Mouse (Mus musculus) MEL (cell line): ENCODE measurements around the gene Hoxd8. TPM values are rescaled to one million over a fixed set of nuclear protein-coding genes. Genes with fewer than 3 reads are reported as not detected.

Experiments used
- DNase-seq: peaks from one replicate; pipeline ENCODE4 v3.0.0; 2011; ENCODE audit warnings: low read depth, low spot score
- H3K27ac ChIP-seq: 2 replicates; pipeline ENCODE4 v1.5.1; 2012; ENCODE audit warnings: low read depth, mild to moderate bottlenecking, control low read depth, low read length, moderate library complexity; ENCODE audit not compliant: control insufficient read depth
- H3K27me3 ChIP-seq, 2 experiments: fragments of 150-350 bp in 1 of 2; sonication (generic) in 1 of 2; 2 replicates each; pipeline ENCODE4 v1.6.1; 2012; ENCODE audit warnings: low read length in 2 of 2, mild to moderate bottlenecking in 2 of 2, improper control_type of control experiment in 1 of 2, moderate library complexity in 1 of 2; ENCODE audit not compliant: insufficient read depth in 2 of 2, control insufficient read depth in 1 of 2
- H3K36me3 ChIP-seq, 2 experiments: 2 replicates each; pipeline ENCODE4 v1.6.1; 2012 to 2014; ENCODE audit warnings: low read length in 2 of 2, improper control_type of control experiment in 1 of 2, inconsistent platforms in 1 of 2, mild to moderate bottlenecking in 1 of 2; ENCODE audit not compliant: insufficient read depth in 2 of 2, control insufficient read depth in 1 of 2
- H3K4me1 ChIP-seq, 2 experiments: fragments of 150-350 bp in 1 of 2; sonication (generic) in 1 of 2; 2 replicates each; pipeline ENCODE4 v1.6.1; 2012; ENCODE audit warnings: low read length in 2 of 2, improper control_type of control experiment in 1 of 2, mild to moderate bottlenecking in 1 of 2; ENCODE audit not compliant: insufficient read depth in 2 of 2, control insufficient read depth in 1 of 2
- H3K4me3 ChIP-seq, 2 experiments: fragments of 150-350 bp in 1 of 2; sonication (generic) in 1 of 2; 2 replicates each; pipeline ENCODE4 v1.5.1; 2012; ENCODE audit warnings: low read depth in 2 of 2, low read length in 2 of 2, mild to moderate bottlenecking in 2 of 2, moderate library complexity in 2 of 2, control low read depth in 1 of 2, improper control_type of control experiment in 1 of 2; ENCODE audit not compliant: control insufficient read depth in 1 of 2, insufficient read depth in 1 of 2
- H3K79me2 ChIP-seq: 2 replicates; pipeline ENCODE4 v1.6.1; 2012; ENCODE audit warnings: mild to moderate bottlenecking, low read length, moderate library complexity; ENCODE audit not compliant: control insufficient read depth, poor library complexity, insufficient read depth
- H3K9ac ChIP-seq: 2 replicates; pipeline ENCODE4 v1.6.1; 2012; ENCODE audit warnings: low read depth, mild to moderate bottlenecking, control low read depth, low read length, moderate library complexity; ENCODE audit not compliant: control insufficient read depth, poor library complexity, severe bottlenecking
- H3K9me3 ChIP-seq: fragments of 150-350 bp; sonication (generic); replicated peaks from 2 replicates; pipeline ENCODE4 v1.6.1; 2012; ENCODE audit warnings: mild to moderate bottlenecking, low read length, improper control_type of control experiment, moderate library complexity; ENCODE audit not compliant: insufficient read depth
- BHLHE40 ChIP-seq: IDR thresholded peaks from 2 replicates; pipeline ENCODE4 v1.6.1; 2012; ENCODE audit warnings: low read depth, mild to moderate bottlenecking, inconsistent platforms, low read length, improper control_type of control experiment, borderline replicate concordance
- CHD1 ChIP-seq: IDR thresholded peaks from 2 replicates; pipeline ENCODE4 v1.6.1; 2012; ENCODE audit warnings: low read depth, mild to moderate bottlenecking, inconsistent platforms, low read length, improper control_type of control experiment
- CHD2 ChIP-seq: IDR thresholded peaks from 2 replicates; pipeline ENCODE4 v1.6.1; 2011; ENCODE audit warnings: low read length, improper control_type of control experiment
- CTCF ChIP-seq, 3 experiments: IDR thresholded peaks in 2 of 3; conservative IDR thresholded peaks in 1 of 3; 2 replicates each; pipeline ENCODE4 v1.5.1; 2011 to 2012; ENCODE audit warnings: low read length in 3 of 3, low read depth in 2 of 3, mild to moderate bottlenecking in 2 of 3, improper control_type of control experiment in 1 of 3, inconsistent platforms in 1 of 3, mixed read lengths in 1 of 3, moderate library complexity in 1 of 3; ENCODE audit not compliant: control insufficient read depth in 1 of 3, insufficient read depth in 1 of 3, poor library complexity in 1 of 3, severe bottlenecking in 1 of 3
- E2F4 ChIP-seq: IDR thresholded peaks from 2 replicates; pipeline ENCODE4 v1.6.1; 2011; ENCODE audit warnings: low read depth, low read length, improper control_type of control experiment, borderline replicate concordance
- EP300 ChIP-seq, 2 experiments: IDR thresholded peaks; 2 replicates each; pipeline ENCODE4 v1.6.1; 2011; ENCODE audit warnings: improper control_type of control experiment in 2 of 2, low read length in 2 of 2, low read depth in 1 of 2, mild to moderate bottlenecking in 1 of 2
- GATA1 ChIP-seq: IDR thresholded peaks from 2 replicates; pipeline ENCODE4 v1.6.1; 2011; ENCODE audit warnings: low read depth, low read length, improper control_type of control experiment
- MAFK ChIP-seq: IDR thresholded peaks from 2 replicates; pipeline ENCODE4 v1.6.1; 2011; ENCODE audit warnings: low read depth, mild to moderate bottlenecking, low read length, improper control_type of control experiment, borderline replicate concordance
- MAX ChIP-seq: IDR thresholded peaks from 2 replicates; pipeline ENCODE4 v1.6.1; 2011; ENCODE audit warnings: low read length, improper control_type of control experiment
- MEF2A ChIP-seq: IDR thresholded peaks from 2 replicates; pipeline ENCODE4 v1.6.1; 2014; ENCODE audit warnings: low read depth, mild to moderate bottlenecking, inconsistent platforms, low read length, improper control_type of control experiment; ENCODE audit not compliant: poor library complexity, insufficient replicate concordance, severe bottlenecking; ENCODE audit errors: extremely low read depth
- NELFE ChIP-seq: IDR thresholded peaks from 2 replicates; pipeline ENCODE4 v1.6.1; 2011; ENCODE audit warnings: low read depth, low read length, improper control_type of control experiment
- POLR2A ChIP-seq, 2 experiments: IDR thresholded peaks; 2 replicates each; pipeline ENCODE4 v1.6.1; 2011 to 2012; ENCODE audit warnings: low read length in 2 of 2, mild to moderate bottlenecking in 2 of 2, control low read depth in 1 of 2, improper control_type of control experiment in 1 of 2, low read depth in 1 of 2, moderate library complexity in 1 of 2; ENCODE audit not compliant: control insufficient read depth in 1 of 2, insufficient read depth in 1 of 2, poor library complexity in 1 of 2
- POLR2AphosphoS2 ChIP-seq: IDR thresholded peaks from 2 replicates; pipeline ENCODE4 v1.6.1; 2011; ENCODE audit warnings: low read length, improper control_type of control experiment
- POLR2AphosphoS5 ChIP-seq: IDR thresholded peaks from 2 replicates; pipeline ENCODE4 v1.6.1; 2012; ENCODE audit warnings: low read depth, borderline replicate concordance, mild to moderate bottlenecking, inconsistent platforms, low read length, moderate library complexity, mixed read lengths
- RCOR1 ChIP-seq: IDR thresholded peaks from 2 replicates; pipeline ENCODE4 v1.6.1; 2012; ENCODE audit warnings: low read depth, mild to moderate bottlenecking, inconsistent platforms, low read length, improper control_type of control experiment
- SMC3 ChIP-seq: IDR thresholded peaks from 2 replicates; pipeline ENCODE4 v1.6.1; 2011; ENCODE audit warnings: low read depth, low read length, improper control_type of control experiment
- TAL1 ChIP-seq: IDR thresholded peaks from 2 replicates; pipeline ENCODE4 v1.6.1; 2012; ENCODE audit warnings: mild to moderate bottlenecking, inconsistent platforms, low read length, moderate library complexity, mixed read lengths
- TBP ChIP-seq: IDR thresholded peaks from 2 replicates; pipeline ENCODE4 v1.8.0; 2011; ENCODE audit warnings: low read depth, low read length, improper control_type of control experiment
- UBTF ChIP-seq: IDR thresholded peaks from 2 replicates; pipeline ENCODE4 v1.6.1; 2012; ENCODE audit warnings: low read depth, mild to moderate bottlenecking, inconsistent platforms, low read length, improper control_type of control experiment, moderate library complexity, borderline replicate concordance; ENCODE audit not compliant: insufficient read depth
- USF1 ChIP-seq: IDR thresholded peaks from 2 replicates; pipeline ENCODE4 v1.6.1; 2014; ENCODE audit warnings: low read depth, mild to moderate bottlenecking, inconsistent platforms, low read length, improper control_type of control experiment, moderate library complexity
- ZKSCAN1 ChIP-seq: IDR thresholded peaks from 2 replicates; pipeline ENCODE4 v1.6.1; 2012; ENCODE audit warnings: low read depth, mild to moderate bottlenecking, inconsistent platforms, low read length, improper control_type of control experiment, moderate library complexity
- ZNF384 ChIP-seq: IDR thresholded peaks from 2 replicates; pipeline ENCODE4 v1.6.1; 2012; ENCODE audit warnings: low read depth, mild to moderate bottlenecking, inconsistent platforms, low read length, improper control_type of control experiment
- polyA plus RNA-seq, 2 experiments: library from polyadenylated mRNA; stranded (reverse) in 1 of 2; unstranded in 1 of 2; fragments of >175 nt in 1 of 2; fragments of >200 nt in 1 of 2; gene quantifications; 2 replicates each; pipeline versions ENCODE4 v1.2.1 to v1.2.4; 2012; ENCODE audit warnings: low replicate concordance in 2 of 2, low read depth in 1 of 2; ENCODE audit not compliant: insufficient read length in 2 of 2, insufficient read depth in 1 of 2, missing spikeins in 1 of 2
- total RNA-seq: library from RNA; depleted of rRNA; stranded (reverse); fragments of 300-350 nt; gene quantifications from 2 replicates; pipeline ENCODE4 v1.2.3, GENCODE M21; 2012

The Hoxd8 gene
- total and polyA plus RNA-seq, 3 experiments, result 4.7 to 7.4 TPM; not detected in 1

DNA sequence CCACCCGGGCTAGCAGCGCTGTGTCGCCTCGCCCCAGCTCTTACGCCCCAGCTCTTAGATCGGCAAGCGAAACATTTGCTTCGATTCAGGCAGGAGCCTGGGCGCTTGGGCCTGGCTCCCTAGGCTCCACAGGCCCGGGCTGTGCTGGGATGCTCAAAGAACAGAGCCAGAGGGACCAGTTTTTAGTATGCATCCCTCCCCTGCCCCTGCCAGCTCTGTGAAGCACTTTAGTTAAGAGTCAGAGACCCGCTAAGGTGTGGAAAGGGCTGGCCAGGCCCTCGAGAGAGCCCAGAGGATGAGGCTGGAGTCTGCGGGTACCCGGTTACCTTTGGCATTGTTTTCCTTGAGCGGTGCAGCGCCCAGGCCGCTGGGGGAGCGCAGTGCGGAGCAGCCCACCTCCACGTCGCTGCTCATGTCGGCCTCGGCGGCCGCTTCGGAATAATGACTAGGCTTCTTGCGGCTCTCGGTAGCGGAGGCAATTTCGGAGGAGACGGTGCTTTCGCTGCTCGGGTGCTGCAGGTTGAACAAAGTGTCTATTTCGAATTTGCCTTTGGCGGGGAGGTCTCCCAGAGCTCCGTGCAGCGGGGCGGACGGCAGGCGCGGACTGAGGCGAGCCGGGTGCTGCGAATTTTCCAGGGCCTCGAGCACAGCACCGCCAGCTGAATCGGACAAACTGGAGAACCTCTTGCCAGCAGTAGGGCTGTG, 45.6 kb upstream of the Hoxd8 start:
- Histone ChIP-seq H3K9ac (no peak overlapping the region), H3K27me3 (no peaks in the 10 kb centered on the region), H3K9me3 (no peaks in the 10 kb centered on the region), H3K4me3 (no peak overlapping the region), H3K4me1 (no peaks in the 10 kb centered on the region), H3K79me2 (no peaks in the 10 kb centered on the region), H3K27ac (no peak overlapping the region), H3K36me3 (no peaks in the 10 kb centered on the region)
- TF ChIP-seq UBTF, result no peak
- no peak for TF ChIP-seq CHD1
- TF ChIP-seq MAFK, result no peak
- no peak for TF ChIP-seq ZKSCAN1
- TF ChIP-seq RCOR1, result no peak
- TF ChIP-seq EP300 (IDR thresholded peaks at IDR 0.05; ENCODE audit: low read depth in 1 of 2, low read length in 2 of 2), result no peak
- no peak for TF ChIP-seq GATA1
- TF ChIP-seq TBP, result no peak
- TF ChIP-seq CTCF (IDR thresholded peaks at IDR 0.05 in 2 of 3, conservative IDR thresholded peaks at IDR 0.05 in 1 of 3; ENCODE audit: control insufficient read depth in 1 of 3, insufficient read depth in 1 of 3, low read depth in 2 of 3, low read length in 3 of 3, poor library complexity in 1 of 3, severe bottlenecking in 1 of 3), result no peak
- no peak for TF ChIP-seq POLR2AphosphoS5
- no peak for TF ChIP-seq POLR2AphosphoS2
- TF ChIP-seq TAL1, result no peak
- TF ChIP-seq NELFE, result no peak
- no peak for DNase-seq

DNA sequence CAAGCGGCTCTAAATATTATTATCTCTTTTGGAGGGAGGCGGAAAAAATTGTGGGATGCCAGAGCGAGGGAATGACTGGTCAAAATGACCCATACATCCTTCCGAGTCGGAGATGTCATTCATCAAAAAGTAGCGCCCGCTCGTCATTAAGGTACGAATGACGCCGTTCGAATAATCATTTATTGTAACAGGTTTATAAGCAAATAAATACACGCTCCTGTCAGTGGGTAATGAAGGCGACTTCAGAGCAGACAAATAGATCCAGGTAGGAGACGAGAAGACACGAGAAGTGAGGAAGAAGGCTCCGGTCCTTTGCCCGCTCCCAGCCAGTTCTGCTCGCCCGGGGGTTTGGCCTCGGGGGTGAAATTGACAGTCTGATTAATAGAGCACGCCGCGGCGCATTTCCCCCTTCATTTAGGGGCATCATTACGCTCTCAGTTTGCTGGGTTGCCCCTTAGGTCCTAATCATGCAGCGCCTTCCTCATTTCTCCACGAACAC, 44.9 kb upstream of the Hoxd8 start, which contains the start of gene Evx2:
Evx2 (minus strand) TSS at position 51 of the 499 bp plus-strand sequence.
- no peak within 1 kb of the TSS for H3K27ac ChIP-seq
- no peaks in the 10 kb centered on the region for H3K79me2 ChIP-seq
- H3K9ac ChIP-seq, result no peak within 1 kb of the TSS
- DNase-seq, result no peak
- H3K27me3 ChIP-seq, result no peaks in the 10 kb centered on the region
- TF ChIP-seq CHD2, result no peak
- TF ChIP-seq CHD1, result no peak
- TF ChIP-seq SMC3, result no peak
- TF ChIP-seq TAL1, result no peak
- TF ChIP-seq POLR2A (IDR thresholded peaks at IDR 0.05; ENCODE audit: control insufficient read depth in 1 of 2, insufficient read depth in 1 of 2, low read depth in 1 of 2, low read length in 2 of 2, poor library complexity in 1 of 2), result no peak
- no peak for TF ChIP-seq ZNF384
- no peak for TF ChIP-seq MEF2A
- TF ChIP-seq RCOR1, result no peak
- no peak for TF ChIP-seq MAX
- TF ChIP-seq BHLHE40, result no peak
- TF ChIP-seq USF1, result no peak
- no peak for TF ChIP-seq E2F4
- H3K4me1 ChIP-seq, result no peaks in the 10 kb centered on the region
- H3K4me3 ChIP-seq, result no peak within 1 kb of the TSS
- H3K9me3 ChIP-seq, result no peaks in the 10 kb centered on the region
- H3K36me3 ChIP-seq, result no peaks in the 10 kb centered on the region
